Mouse (Mus musculus) hindbrain, postnatal 0 days (tissue): ENCODE measurements at regions not wholly inside any gene's neighbourhood (a gene's known extent, or its start where the extent isn't known, plus 50 kb on each side); places are given as distances from the start of the nearest gene placed in this dataset.

ENCODE experiments used
- ATAC-seq: fragments of 200-750 bp; cut with Nextera tagmentation; 2 replicates; pipeline ENCODE4 v1.8.0; 2017; ENCODE audit warnings: mild to moderate bottlenecking, moderate TSS enrichment, moderate library complexity
- DNase-seq: peaks from one replicate; pipeline ENCODE4 v3.0.0-alpha.2; 2015; ENCODE audit warnings: low spot score
- H3K27ac ChIP-seq: fragments of 300-500 bp; sonication (generic); 2 replicates; pipeline ENCODE4 v1.5.1; 2014; ENCODE audit warnings: mild to moderate bottlenecking
- H3K27me3 ChIP-seq: fragments of 300-500 bp; sonication (generic); 2 replicates; pipeline ENCODE4 v1.6.1; 2014; ENCODE audit warnings: low read length, mixed read lengths; ENCODE audit not compliant: insufficient read depth
- H3K36me3 ChIP-seq: fragments of 300-500 bp; sonication (generic); 2 replicates; pipeline ENCODE4 v1.6.1; 2014; ENCODE audit warnings: low read length, mixed read lengths; ENCODE audit not compliant: insufficient read depth
- H3K4me1 ChIP-seq: fragments of 300-500 bp; sonication (generic); 2 replicates; pipeline ENCODE4 v1.6.1; 2014; ENCODE audit warnings: antibody characterized with exemption, low read length, mixed read lengths; ENCODE audit not compliant: insufficient read depth
- H3K4me2 ChIP-seq: fragments of 300-500 bp; sonication (generic); 2 replicates; pipeline ENCODE4 v1.6.1; 2014; ENCODE audit warnings: low read depth, mild to moderate bottlenecking, low read length, moderate library complexity, mixed read lengths
- H3K4me3 ChIP-seq: fragments of 300-500 bp; sonication (generic); 2 replicates; pipeline ENCODE4 v1.5.1; 2014; ENCODE audit warnings: low read length
- H3K9ac ChIP-seq: fragments of 300-500 bp; sonication (generic); replicated peaks from 2 replicates; pipeline ENCODE4 v1.6.1; 2014; ENCODE audit warnings: mild to moderate bottlenecking, low read length, moderate library complexity, mixed read lengths
- H3K9me3 ChIP-seq: fragments of 300-500 bp; sonication (generic); 2 replicates; pipeline ENCODE4 v1.6.1; 2016; ENCODE audit warnings: low read length, mixed read lengths
- CTCF ChIP-seq: IDR thresholded peaks from 2 replicates; pipeline ENCODE4 v1.5.1; 2016; ENCODE audit warnings: antibody characterized with exemption, control low read depth, low read depth
- WGBS: fragments of 180-500 bp; shearing (Covaris S2); extraction: QIAGEN DNeasy Blood & Tissue Kit; methylation state at CpG from one replicate; pipeline ENCODE4 v1.1.7; 2014; 5-methylcytosine and 5-hydroxymethylcytosine counted together

- no peak for ATAC-seq
- Histone ChIP-seq H3K4me2 (no peak overlapping the region), H3K9ac (no peak overlapping the region), H3K4me1 (no peaks in the 10 kb centered on the region), H3K36me3 (no peaks in the 10 kb centered on the region), H3K27ac (no peak overlapping the region), H3K9me3 (no peaks in the 10 kb centered on the region), H3K27me3 (no peaks in the 10 kb centered on the region), H3K4me3 (no peak overlapping the region)
- no peak for DNase-seq
- TF ChIP-seq CTCF: no peak
- 80% methylated on average over 1 of the region's 1 CpGs for WGBS
Observed at GRCm38 (mm10) chr14:46475945-46476344, 85.5 kb upstream of the Bmp4 start.

GRCm38 (mm10) chr14:46462967-46463366, 72.5 kb upstream of the Bmp4 start:
- Histone ChIP-seq H3K9me3 (no peaks in the 10 kb centered on the region), H3K9ac (no peak overlapping the region), H3K4me1 (no peaks in the 10 kb centered on the region), H3K4me2 (no peak overlapping the region), H3K27ac (no peak overlapping the region), H3K4me3 (no peak overlapping the region), H3K36me3 (no peaks in the 10 kb centered on the region), H3K27me3 (no peaks in the 10 kb centered on the region)
- ATAC-seq: no peak
- no peak for DNase-seq
- no peak for TF ChIP-seq CTCF

- Histone ChIP-seq H3K27me3 (no peaks in the 10 kb centered on the region), H3K4me1 (no peaks in the 10 kb centered on the region), H3K36me3 (no peaks in the 10 kb centered on the region), H3K27ac (no peak overlapping the region), H3K4me3 (no peak overlapping the region), H3K9me3 (no peaks in the 10 kb centered on the region), H3K4me2 (no peak overlapping the region), H3K9ac (no peak overlapping the region)
- WGBS: 72% methylated on average over 4 of the region's 4 CpGs
- TF ChIP-seq CTCF: no peak
- no peak for DNase-seq
- ATAC-seq: no peak
Observed at GRCm38 (mm10) chr14:46461960-46462359, 71.5 kb upstream of the Bmp4 start.

- no peaks in the 10 kb centered on the region for H3K9me3 ChIP-seq
- no peaks in the 10 kb centered on the region for H3K4me1 ChIP-seq
- H3K4me3 ChIP-seq: no peak overlapping the region
- TF ChIP-seq CTCF: no peak
- H3K27ac ChIP-seq: no peak overlapping the region
- DNase-seq: no peak
- no peaks in the 10 kb centered on the region for H3K36me3 ChIP-seq
- no peak overlapping the region for H3K9ac ChIP-seq
- ATAC-seq: no peak
- no peaks in the 10 kb centered on the region for H3K27me3 ChIP-seq
- 67% methylated on average over 6 of the region's 6 CpGs for whole genome bisulfite sequencing
- no peak overlapping the region for H3K4me2 ChIP-seq
Observed at GRCm38 (mm10) chr14:46454500-46454899, 64.0 kb upstream of the Bmp4 start.

- Histone ChIP-seq H3K27ac (no peak overlapping the region), H3K4me3 (no peak overlapping the region), H3K27me3 (no peaks in the 10 kb centered on the region), H3K4me2 (no peak overlapping the region), H3K9me3 (no peaks in the 10 kb centered on the region), H3K4me1 (no peaks in the 10 kb centered on the region), H3K9ac (no peak overlapping the region), H3K36me3 (no peaks in the 10 kb centered on the region)
- WGBS: 90% methylated on average over 6 of the region's 6 CpGs
- no peak for DNase-seq
- ATAC-seq: no peak
- no peak for TF ChIP-seq CTCF
Observed at GRCm38 (mm10) chr14:46441696-46442095, 51.2 kb upstream of the Bmp4 start.
